Mouse (Mus musculus): ENCODE results near the gene Slc25a26.

- TF ChIP-seq CTCF (IDR thresholded peaks at IDR 0.05; ENCODE audit: low read depth) (no peak), EP300 (IDR thresholded peaks at IDR 0.05; ENCODE audit: low read depth) (no peak)
Observed at GRCm38 (mm10) chr6:94649637-94650036, 149.5 kb downstream of the Slc25a26 start.

Data from liver, embryonic 14.5 days (tissue).